Mouse (Mus musculus): ENCODE results near the gene Nfat5.

Gene Nfat5

DNA sequence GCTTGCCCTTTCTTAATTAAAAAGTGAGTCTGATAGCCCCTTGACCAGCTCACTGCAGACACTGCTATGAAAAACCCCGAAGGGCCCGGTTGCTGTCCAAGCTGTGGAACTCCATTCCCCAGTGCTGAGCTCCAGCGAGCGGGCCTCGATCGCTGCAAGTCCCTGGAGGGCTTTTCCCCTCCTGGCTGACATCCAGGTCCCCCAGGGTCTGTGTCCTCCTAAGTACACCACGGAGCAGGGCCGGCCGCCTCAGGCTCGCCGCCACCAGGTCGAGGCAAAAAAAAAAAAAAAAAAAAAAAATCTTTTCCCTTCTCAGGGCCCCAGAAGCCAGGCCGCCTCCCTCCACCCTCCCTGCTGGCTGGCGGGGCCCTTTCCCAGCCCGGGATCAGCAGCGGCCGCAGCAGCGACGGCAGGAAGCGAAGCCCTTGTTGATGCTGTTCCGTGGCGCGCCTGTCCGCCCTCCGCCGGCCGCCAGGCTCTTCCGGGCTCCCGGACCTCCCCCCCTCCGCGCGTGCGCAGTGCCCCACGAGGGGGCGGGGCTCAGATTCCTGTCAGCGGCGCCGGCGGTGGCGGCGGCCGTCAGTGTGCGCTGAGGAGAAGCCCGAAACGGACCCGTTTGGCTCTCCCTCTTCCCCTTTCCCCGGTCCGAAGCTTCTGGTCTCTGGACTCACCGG lies at the start of gene Nfat5:
TSS of gene Nfat5 (plus strand) at position 543 of the 674 bp plus-strand sequence.
- peak; percentile 74 for DNase-seq (ENCODE audit: low read depth, low spot score)

DNA sequence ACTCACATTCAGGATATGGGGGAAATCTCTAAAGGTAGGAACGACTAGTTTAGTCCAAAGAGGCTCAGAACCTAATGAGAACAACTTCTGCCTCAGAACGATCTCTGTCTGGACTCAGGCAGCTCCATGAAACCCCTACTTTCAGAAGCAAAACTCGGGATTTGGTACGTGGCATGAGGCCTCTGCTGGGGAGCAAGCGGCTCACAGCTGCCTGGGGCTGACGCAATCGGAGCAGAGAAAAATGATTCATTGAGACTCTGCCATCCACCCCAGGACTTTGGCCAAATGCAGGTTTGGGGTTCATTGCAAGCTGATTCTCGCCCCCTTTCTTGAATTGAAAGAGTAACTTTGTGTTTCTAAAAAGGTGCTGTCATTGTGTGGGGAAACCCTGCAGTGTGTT lies 49.1 kb upstream of the Nfat5 start:
- no peak for DNase-seq (ENCODE audit: low read depth, low spot score)

DNA sequence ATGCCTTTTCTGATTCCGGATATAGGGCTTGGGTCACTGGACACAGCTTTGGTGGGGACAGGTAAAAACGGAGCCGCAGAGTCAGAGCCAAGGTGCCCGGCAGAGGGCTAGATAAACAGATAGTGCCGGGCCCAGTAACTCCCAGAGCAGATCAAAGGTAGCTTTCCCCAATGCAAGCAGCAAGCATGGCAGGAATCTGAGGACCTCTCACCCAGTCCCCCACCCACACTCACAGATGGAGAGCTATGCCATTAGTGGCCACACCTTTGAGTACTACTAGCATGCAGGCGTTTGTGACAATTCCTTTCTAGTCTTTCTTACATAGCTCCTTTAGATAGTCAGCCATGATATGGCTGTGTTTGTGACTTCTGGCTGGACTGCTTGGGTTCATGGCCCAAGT lies 44.8 kb upstream of the Nfat5 start:
- DNase-seq (ENCODE audit: low read depth, low spot score), result no peak

DNA sequence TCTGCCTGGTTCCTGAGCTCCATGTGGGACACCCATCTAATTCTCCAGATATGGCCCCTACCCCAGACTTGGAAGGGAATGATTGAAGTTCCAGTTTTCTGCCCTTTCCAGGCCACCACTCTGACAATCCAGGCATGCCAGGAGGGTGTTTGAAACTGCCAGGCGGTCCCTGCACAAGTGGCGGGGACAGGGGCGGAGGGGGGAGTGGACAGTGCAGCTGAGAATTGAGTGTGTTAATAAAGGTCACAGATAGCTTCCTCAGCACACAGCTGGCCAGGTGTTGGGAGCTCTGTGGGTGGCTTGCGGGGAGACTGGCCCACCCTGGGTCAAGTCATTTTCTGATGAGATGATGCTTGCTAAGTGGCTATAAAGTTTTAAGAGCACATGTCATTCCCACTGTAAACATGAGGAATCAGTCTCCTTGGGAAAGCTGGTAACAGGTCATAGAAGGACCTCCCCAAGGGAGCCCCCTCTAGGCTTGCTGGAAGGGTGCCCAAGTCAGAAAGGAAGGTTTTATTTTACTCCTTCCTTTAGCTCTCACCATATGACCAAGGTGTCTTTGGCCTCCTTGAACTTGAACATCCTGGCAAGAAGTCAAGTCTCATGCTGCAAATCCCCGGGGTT lies 41.7 kb upstream of the Nfat5 start:
- DNase-seq (ENCODE audit: low read depth, low spot score), result no peak

DNA sequence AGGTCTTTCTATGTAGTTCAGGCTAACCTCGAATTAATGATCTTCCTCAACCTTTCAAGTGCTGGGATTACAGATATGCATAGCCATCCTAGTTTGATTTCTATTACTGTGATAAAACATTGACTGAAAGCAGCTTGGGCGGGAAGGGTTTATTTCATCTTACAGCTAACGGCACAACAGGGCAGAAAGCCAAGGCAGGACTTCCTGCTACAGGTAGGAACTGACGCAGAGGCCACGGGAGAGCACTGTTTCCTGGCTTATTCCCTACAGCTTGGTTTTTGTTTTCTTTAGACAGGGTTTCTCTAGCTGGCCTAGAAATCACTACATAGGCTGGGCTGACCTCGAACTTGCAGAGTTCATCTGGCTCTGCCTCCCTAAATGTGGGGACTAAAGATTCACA lies 40.1 kb upstream of the Nfat5 start:
- no peak for DNase-seq (ENCODE audit: low read depth, low spot score)

DNA sequence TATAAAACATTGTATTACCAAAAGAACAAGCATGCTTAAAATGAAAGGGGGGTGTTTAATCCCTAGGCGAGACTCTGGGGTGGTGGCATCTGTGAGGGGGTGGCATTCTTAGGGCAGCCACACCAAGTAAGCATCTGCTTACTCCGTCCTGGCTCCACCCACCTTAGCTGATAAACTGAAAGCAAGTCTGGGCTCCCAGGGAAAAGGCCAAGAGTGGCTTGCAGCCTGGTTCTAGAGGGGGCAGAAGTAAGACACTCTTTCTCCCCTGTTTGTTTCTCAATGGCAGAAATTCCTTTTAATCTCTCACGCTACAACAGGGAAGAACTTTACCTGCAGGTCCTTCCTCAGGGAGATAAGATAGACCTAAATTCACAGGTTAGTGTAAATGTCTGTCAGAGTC lies 38.9 kb upstream of the Nfat5 start:
- no peak for DNase-seq (ENCODE audit: low read depth, low spot score)

DNA sequence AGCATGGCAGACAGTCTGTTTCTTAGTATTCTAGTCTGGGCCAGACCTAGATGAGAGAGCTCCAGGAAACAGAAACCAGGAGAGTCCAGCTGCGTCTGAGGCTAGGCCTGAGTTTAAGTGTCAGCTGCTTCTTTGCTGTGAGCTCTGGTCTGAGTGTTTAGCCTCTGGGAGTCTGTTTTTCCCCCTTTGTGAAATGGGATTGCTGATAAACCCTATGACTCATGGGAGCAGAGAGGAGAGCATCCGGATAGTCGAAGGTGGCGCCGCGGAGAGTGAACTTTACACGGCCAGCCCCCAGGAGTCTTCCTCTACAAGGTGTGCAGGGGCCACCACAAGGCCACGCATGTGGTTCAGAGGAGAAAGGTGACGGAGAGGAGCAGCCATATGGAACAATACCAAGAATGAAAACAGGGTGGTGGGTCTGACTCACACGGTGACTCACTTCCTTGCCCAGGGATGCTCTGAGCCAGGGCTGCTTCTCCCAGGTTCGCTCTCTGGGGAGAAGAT lies 38.3 kb upstream of the Nfat5 start:
- no peak for DNase-seq (ENCODE audit: low read depth, low spot score)

DNA sequence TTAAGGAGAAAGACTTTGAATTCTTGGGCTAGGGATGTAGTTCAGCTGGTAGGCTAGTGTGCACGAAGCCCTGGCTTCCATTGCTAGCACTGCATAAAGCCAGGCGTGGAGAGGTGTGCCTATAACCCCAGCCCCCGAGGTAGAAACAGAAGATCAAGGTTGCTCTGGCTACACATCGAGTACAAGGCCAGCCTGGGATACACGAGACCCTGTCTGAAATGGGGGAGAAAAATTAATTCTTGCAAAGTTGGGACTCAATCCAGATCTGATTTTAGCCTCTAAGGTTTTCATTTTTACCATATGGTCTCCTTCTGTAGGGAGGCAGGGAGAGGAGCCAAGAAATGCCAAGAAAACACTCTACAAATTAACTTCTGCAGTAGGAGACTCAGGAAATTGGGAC lies 36.0 kb upstream of the Nfat5 start:
- DNase-seq (ENCODE audit: low read depth, low spot score), result peak; percentile 81

DNA sequence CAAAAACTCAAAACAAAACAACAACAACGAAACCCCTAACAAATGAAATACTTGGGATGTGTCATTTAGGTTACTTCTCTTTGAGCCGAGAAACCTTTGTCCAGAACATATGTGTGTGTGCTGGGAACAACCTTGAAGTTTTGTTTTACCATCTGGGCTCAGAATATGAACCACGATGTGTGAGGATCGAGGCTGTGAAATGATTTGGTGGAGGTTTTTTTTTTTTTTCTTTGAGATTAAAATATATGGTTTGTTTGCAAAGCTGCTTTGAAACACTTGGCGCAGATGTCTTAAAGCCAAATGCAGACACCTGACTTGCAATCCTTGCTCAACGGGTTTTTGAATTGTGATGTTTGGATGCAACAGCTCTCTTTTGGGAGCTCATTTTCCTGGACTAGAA lies 33.1 kb upstream of the Nfat5 start:
- peak; percentile 57 for DNase-seq (ENCODE audit: low read depth, low spot score)

DNA sequence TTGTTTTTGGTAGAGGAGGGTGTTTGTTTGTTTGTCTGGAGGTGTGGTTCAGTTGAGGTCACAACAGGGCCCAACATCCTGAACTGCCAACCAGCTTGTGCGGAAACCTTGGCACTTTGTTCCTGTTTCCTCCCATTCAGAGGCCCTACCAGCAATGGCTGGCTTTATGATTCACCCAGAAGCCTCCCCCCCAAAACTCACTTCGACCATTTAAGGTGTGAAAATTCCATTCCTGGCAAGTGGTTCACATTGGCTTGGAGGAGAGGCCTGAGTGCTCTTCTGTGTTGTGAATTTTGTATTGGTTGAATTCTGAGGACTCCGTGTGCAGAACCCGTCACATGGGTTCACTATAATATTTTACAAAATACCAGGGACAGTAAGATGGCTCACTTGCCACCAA lies 32.1 kb upstream of the Nfat5 start:
- DNase-seq (ENCODE audit: low read depth, low spot score), result no peak

DNA sequence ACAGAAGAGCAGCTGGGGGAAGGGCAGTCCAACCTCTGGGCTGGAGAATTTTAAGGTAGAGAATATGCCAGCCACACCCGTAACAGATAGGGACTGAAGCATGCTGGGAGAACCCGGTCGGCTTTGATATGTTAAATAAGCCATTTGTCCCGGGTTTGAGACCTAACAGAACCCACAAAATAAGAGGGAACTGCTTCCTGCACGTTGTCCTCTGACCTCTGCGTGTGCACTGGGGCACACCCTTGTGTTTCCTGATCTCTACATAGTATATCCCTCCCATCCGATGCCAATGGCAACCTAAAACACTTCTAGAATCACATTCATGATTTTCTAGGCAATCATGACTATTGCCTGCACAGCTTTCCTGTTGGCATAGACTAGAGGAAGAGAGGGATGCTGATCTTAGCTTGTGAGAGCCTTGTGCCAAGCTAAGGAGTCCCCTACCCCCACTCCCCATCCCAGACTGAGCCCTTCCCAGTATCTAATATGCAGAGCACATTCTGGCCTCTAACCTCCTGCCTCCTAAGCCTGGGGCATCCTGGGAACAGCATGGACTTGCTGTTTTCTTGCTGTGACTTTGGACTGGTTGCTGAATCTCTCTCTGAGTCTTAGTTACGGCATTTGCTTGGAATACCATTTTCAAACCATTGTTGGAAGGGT lies 31.1 kb upstream of the Nfat5 start:
- DNase-seq (ENCODE audit: low read depth, low spot score), result no peak

DNA sequence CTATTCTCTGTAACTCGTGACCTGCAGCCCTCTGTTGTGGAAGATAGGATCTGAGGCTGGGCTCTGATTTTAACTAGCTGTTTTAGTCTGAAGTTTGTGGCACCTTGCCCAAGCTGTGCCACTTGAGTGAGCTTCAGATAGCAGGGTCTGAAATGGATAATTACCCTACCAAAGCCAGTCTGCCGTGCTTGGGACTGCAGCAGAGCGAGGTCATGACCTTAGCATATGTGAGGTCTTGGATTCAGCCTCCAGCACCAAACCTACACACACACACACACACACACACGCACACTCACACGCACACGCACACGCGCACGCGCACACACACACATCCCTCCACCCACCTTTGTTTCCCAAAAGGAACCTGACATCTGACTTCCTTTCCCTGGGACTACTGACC lies 27.5 kb upstream of the Nfat5 start:
- DNase-seq (ENCODE audit: low read depth, low spot score), result no peak

DNA sequence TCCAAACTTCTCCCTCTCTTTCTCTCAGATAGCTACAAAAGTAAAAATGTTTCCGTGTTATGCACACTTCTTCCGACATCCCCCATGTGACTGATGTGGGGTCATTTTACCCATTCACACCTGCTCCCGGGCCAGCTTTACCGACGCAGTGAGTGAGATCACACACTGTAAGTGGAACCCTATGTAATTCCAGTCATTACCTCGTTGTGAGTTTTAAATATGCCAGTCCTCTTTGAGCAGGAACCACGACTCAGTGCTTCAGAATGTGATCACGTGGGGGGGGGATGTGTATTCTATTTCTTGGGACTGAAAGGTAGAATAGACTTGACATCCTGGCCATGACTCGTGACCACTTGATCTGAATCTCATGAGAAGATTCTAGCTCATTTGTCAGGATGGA lies 24.8 kb upstream of the Nfat5 start:
- DNase-seq (ENCODE audit: low read depth, low spot score), result no peak

DNA sequence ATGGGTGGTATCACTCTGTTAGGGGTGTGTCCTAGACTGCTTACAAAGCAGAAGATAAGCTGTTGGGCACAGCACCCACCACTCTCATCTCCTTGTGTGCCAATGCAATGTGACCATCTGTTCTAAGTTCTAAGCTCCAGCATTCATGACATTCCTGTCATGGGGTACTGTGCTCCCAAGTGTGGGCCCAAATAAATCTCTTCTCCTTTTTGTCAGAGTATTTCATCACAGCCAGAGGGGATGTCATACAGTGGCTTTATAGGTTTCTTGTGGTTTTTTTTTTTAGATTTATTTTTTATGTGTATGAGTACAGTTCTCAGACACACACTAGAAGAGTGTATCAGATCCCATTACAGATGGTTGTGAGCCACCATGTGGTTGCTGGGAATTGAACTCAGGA lies 24.1 kb upstream of the Nfat5 start:
- DNase-seq (ENCODE audit: low read depth, low spot score), result no peak

DNA sequence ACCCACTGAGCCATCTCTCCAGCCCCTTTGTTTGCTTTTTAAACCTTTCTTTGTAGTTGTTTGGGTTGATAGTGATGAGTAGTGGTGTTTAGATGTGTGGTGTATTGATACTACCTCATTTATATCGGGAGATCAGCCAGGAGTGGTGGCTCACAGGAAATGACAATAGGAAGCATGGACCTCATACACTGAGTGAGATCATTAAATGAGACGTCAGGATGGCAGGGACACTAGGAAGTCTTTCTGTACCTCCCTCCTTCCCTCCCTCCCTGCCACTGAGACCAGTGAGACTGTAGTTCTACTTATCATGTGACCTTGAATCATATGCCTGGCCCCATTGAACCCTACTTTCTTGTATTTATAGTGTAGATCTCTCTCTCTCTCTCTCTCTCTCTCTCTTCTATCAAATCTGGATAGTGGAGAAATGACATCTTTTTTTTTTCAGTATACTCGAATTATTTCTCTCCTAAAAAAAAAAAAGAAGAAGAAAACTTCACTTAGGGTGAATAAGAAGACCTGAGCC lies 23.6 kb upstream of the Nfat5 start:
- DNase-seq (ENCODE audit: low read depth, low spot score), result no peak

DNA sequence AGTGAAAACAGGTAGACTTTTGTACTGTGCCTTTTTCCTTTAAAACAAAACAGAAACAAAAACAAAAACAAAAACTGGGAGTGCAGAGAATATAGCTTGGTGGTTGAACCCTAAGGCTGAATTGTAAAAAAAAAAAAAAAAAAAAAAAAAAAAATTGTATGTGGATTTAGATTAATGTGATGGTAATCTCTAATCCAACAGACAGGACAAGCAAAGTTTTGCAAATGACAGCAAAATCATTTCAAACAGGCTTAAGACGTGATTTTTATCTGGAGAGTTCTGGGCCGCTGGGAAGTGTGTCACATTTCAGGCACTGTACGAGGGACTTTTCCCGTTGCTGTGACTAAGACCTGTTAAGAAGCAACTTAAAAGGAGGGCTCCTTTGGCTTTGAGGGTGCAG lies 23.0 kb upstream of the Nfat5 start:
- no peak for DNase-seq (ENCODE audit: low read depth, low spot score)

DNA sequence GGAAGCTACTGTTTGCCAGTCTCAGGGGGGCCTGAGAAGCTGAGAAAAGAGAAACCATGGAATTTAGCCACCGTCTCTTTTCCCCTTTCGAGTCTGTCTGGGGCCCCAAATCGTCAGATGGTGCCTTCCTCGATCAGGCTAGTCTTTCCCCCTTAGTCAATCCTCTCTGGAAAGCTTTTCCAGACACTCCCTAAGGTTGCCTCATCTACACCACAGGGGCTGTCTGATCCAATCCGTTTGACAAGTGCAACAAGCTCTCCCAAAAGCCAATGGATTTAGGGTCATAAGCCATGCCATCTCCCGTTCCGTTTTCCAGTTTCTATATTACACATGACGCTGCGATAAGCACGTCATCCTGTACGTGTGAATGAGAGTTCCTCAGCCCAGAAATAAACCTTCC lies 22.5 kb upstream of the Nfat5 start:
- no peak for DNase-seq (ENCODE audit: low read depth, low spot score)

DNA sequence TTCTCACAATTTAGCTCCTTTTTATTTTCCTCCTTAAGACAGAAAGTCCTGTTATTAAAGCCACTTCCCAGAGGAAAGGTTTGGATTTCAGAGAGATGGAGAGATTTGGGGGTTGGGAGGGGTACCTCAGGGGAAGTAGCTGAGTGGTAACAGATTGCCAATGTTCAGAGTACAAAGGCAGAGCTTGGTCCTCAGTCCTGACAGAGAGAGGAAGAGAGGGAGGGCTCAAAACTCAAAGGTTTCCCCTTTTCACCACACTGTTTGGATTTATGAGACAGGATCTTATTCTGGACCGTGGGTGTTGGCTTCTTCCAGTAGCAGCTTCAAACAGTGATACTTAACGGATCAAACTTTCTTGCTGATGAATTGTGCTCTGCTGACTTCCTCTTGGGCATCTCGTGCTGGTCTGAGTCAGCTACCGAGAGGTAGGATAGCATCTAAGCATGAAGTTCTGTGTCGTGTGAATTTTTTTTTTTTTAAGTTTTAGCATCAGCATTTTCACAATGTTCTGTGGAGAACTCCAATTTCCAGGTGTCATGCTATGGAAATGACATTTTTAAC lies 15.9 kb upstream of the Nfat5 start:
- no peak for DNase-seq (ENCODE audit: low read depth, low spot score)

DNA sequence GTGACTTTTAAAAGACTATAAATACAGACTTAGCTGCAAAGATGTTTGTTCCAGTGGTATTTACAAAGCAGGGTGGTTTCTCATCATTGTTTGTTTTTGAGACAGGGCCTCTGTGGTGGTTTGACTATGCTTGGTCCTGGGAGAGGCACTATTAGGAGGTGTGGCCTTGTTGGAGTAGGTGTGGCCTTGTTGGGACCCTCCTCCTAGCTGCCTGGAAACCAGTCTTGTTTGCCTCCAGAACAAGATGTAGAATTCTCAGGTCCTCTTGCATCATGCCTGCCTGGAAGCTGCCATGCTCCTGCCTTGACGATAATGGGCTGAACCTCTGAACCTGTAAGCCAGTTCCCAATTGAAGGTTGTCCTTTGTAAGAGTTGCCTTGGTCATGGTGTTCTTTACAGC lies 14.7 kb upstream of the Nfat5 start:
- no peak for DNase-seq (ENCODE audit: low read depth, low spot score)

DNA sequence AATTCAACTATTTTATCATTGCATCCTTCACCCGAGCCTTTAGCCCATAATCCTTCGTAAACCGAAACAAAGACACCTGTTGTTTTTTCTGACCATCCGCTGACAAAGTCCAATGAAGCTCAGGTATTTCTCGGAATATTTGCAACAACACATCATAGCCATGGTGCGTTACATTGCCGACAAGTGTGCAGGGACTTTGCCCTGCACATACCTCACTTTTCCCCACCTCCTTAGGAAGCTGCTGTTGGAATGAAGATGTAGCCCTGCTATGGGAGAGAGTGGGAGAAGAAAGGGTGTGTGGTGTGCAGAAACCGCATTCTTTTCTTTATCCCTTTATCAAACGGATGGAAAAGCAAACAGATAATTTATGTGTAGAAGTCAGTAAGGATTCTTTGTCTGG lies 6.6 kb upstream of the Nfat5 start:
- DNase-seq (ENCODE audit: low read depth, low spot score), result no peak

DNA sequence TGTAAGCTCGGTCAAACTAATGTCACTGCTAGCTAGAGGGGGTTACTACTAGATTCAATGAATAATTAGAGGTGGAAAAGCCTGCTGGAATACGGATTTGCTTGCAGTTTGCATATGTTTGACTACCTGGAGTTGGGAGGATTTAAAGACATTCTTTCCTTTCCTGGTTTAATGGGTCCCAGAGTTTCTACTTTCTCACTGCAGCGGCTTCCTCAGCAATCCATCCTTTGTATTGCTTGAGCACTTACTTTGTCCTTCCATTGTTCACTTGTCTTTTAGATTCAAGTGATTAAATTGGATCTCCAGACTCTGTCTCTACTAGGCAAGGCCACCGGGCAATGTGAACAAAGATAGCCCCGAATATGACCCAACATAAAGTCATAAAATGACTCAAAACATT lies 5.7 kb upstream of the Nfat5 start:
- DNase-seq (ENCODE audit: low read depth, low spot score), result no peak

DNA sequence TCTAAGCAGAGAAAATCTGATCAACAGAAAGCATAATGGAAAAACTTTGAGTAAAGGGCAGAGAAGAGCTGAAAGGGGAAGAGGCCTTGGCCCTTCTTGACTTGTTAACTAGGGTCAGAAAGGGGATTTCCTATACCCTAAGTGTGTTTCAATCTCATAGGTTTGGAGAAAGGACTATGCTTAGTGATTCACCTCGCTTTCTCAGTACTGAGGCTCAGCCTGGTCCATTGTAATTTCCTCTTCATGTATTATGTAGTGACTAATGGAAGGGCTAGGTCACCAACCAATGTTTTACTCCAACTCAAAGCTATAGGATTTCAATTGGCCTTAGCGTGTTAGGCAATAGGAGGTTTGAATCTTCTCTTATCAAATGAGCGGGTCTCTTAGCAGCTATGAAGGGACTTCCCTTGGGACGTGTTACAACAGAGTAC lies 2.1 kb upstream of the Nfat5 start:
- DNase-seq (ENCODE audit: low read depth, low spot score), result no peak
